Mouse (Mus musculus) forebrain, embryonic 14.5 days (tissue): ENCODE data around the gene Zfp536. TPM values are rescaled to one million over a fixed set of nuclear protein-coding genes. Genes with fewer than 3 reads are reported as not detected.

ENCODE experiments used
- ATAC-seq: fragments of 200-750 bp; cut with Nextera tagmentation; 2 replicates; pipeline ENCODE4 v1.8.0; 2017; ENCODE audit warnings: mild to moderate bottlenecking, moderate library complexity
- DNase-seq: peaks from one replicate; pipeline ENCODE4 v3.0.0-alpha.2; 2015; ENCODE audit warnings: low spot score
- H3K27ac ChIP-seq: fragments of 300-500 bp; sonication (generic); 2 replicates; pipeline ENCODE4 v1.5.1; 2014; ENCODE audit warnings: low read depth, mild to moderate bottlenecking, control low read depth, low read length, moderate library complexity
- H3K27me3 ChIP-seq: fragments of 300-500 bp; sonication (generic); replicated peaks from 2 replicates; pipeline ENCODE4 v1.6.1; 2014; ENCODE audit warnings: low read length, control low read depth, mixed read lengths; ENCODE audit not compliant: control insufficient read depth, insufficient read depth
- H3K36me3 ChIP-seq: fragments of 300-500 bp; sonication (generic); 2 replicates; pipeline ENCODE4 v1.6.1; 2014; ENCODE audit warnings: low read length, control low read depth; ENCODE audit not compliant: control insufficient read depth, insufficient read depth
- H3K4me1 ChIP-seq: fragments of 300-500 bp; sonication (generic); 2 replicates; pipeline ENCODE4 v1.6.1; 2014; ENCODE audit warnings: antibody characterized with exemption, low read length, control low read depth; ENCODE audit not compliant: control insufficient read depth, insufficient read depth
- H3K4me2 ChIP-seq: fragments of 300-500 bp; sonication (generic); 2 replicates; pipeline ENCODE4 v1.6.1; 2014; ENCODE audit warnings: mild to moderate bottlenecking, control low read depth, low read length
- H3K4me3 ChIP-seq: fragments of 300-500 bp; sonication (generic); 2 replicates; pipeline ENCODE4 v1.5.1; 2014; ENCODE audit warnings: low read depth, low read length, control low read depth
- H3K9ac ChIP-seq: fragments of 300-500 bp; sonication (generic); 2 replicates; pipeline ENCODE4 v1.6.1; 2014; ENCODE audit warnings: mild to moderate bottlenecking, low read length, control low read depth, moderate library complexity
- H3K9me3 ChIP-seq: fragments of 300-500 bp; sonication (generic); replicated peaks from 2 replicates; pipeline ENCODE4 v1.6.1; 2016; ENCODE audit warnings: low read length, control low read depth, mixed read lengths; ENCODE audit not compliant: control insufficient read depth
- WGBS: fragments of 180-500 bp; shearing (Covaris S2); extraction: QIAGEN DNeasy Blood & Tissue Kit; methylation state at CpG from one replicate; pipeline ENCODE4 v1.1.7; 2014; 5-methylcytosine and 5-hydroxymethylcytosine counted together
- polyA plus RNA-seq: library from polyadenylated mRNA; unstranded; fragments of >200 nt; fragmentation: Nextera tagmentation; extraction: Ambion mirVana; gene quantifications from 2 replicates; pipeline ENCODE4 v1.2.1, GENCODE M21; 2014

Zfp536 gene
- polyA plus RNA-seq, 1 experiment from 2014 or later, result 21.8 TPM

DNA sequence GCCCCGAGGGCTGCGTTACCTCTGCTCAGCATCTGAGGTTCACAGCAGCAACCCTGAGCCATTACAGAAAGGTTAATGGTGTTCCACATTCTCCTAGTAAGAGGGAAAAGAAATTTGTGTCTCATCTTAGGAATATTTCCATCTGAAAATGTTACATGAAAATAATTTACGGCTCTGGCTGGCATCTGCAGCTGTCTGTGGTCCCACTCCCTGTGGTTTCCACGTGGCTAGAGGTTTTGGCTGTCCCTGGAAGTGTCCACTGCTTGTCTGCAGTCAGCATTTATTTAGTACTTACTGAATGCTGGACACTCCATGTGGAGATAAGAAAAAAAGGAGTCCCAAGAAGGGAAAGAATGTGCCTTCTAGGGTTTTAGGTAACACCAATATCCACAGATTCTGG, 15.3 kb upstream of the Zfp536 start:
- H3K4me3 ChIP-seq, result no peak overlapping the region
- H3K4me1 ChIP-seq, result no peaks in the 10 kb centered on the region
- no peak for ATAC-seq
- DNase-seq, result no peak
- H3K9ac ChIP-seq, result no peak overlapping the region
- H3K4me2 ChIP-seq, result no peak overlapping the region
- 0 out of 2 replicates have a peak, but pooled peaks cover 3% of the 10 kb centered on the region for H3K9me3 ChIP-seq
- H3K36me3 ChIP-seq, result no peaks in the 10 kb centered on the region
- 77% methylated on average over 4 of the region's 4 CpGs for WGBS
- no peaks in the 10 kb centered on the region for H3K27me3 ChIP-seq
- H3K27ac ChIP-seq, result no peak overlapping the region

DNA sequence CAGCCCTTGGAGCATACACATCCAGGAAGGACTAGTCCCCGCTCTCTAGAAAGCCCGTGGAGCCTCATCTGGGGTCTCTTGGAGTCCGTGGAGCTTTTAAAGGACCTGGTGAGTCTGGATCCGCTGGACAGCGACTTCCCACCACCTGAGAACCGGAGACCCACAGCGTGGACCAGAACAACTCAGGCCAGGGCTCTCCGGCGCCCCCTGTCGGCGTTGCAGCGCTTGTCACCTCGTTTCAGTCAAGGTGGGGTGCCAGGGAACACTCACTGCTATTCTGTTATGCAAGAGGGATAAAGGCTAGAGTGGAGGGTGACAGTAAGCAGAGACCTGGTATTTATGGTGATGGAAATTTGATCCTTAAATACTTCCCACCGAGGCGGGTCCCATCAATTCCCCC, 2.1 kb upstream of the Zfp536 start:
- Histone ChIP-seq H3K4me3 (no peak overlapping the region), H3K4me2 (no peak overlapping the region), H3K9me3 (no peaks in the 10 kb centered on the region), H3K27me3 (peaks cover 5% of the 10 kb centered on the region; the same call in 1 of the 2 replicates), H3K27ac (no peak overlapping the region), H3K36me3 (no peaks in the 10 kb centered on the region), H3K9ac (no peak overlapping the region), H3K4me1 (peaks cover 2% of the 10 kb centered on the region; the same call in 1 of the 2 replicates)
- DNase-seq, result peak; percentile 63
- no peak for ATAC-seq
- 5% methylated on average over 15 of the region's 15 CpGs for WGBS

DNA sequence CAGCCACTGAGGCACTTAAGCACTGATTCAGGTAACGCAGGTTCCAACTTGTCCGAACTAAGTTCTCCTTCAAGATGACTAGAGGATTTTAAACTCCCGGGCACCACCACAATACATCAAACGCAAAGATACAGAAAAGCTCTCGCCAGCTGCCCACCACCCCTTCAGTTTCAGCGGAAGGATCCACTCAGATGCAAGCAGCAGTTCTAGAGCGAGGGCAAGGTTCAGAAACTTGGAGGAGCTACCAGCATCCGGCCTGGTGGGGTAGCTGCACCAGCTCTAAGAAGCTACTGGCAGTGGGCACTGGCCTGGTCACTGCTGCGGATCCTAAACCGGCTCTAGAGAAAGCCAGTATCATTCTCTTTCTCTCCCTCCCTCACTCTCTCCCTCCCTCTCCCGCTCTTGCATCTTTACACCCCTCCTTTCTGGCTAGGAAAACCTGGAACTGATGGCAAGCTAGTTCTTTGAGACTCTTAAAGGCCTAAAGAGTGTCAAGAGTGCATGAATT, 1.1 kb upstream of the Zfp536 start:
- H3K4me2 ChIP-seq, result no peak overlapping the region
- ATAC-seq (no peak), DNase-seq (no peak)
- no peak overlapping the region for H3K4me3 ChIP-seq
- no peaks in the 10 kb centered on the region for H3K36me3 ChIP-seq
- peaks cover 2% of the 10 kb centered on the region; the same call in 1 of the 2 replicates for H3K4me1 ChIP-seq
- peaks cover 5% of the 10 kb centered on the region; the same call in 1 of the 2 replicates for H3K27me3 ChIP-seq
- H3K9ac ChIP-seq, result no peak overlapping the region
- H3K27ac ChIP-seq, result no peak overlapping the region
- 27% methylated on average over 11 of the region's 11 CpGs for WGBS
- no peaks in the 10 kb centered on the region for H3K9me3 ChIP-seq

DNA sequence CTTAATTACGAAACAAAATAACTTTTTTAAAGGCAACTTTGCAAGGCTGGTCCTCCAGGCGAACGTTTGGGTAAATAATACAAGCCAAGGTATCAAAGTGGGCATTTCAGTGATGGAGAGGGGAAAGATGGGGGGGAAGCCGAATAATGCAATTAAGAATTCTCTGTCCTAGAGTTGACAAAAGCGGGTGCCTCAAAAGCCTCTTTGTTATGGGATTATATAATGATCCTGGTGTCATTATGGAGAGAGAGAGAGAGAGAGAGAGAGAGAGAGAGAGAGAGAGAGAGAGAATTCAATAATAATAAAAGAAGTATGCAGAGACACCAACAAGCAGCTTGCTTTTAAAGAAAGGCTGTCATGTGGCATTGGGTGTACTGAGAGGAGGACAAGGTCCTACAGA, 465 bp upstream of the Zfp536 start:
- Histone ChIP-seq H3K4me3 (peak overlapping the region; percentile 55; the same call in 1 of the 2 replicates), H3K27me3 (peaks cover 5% of the 10 kb centered on the region; the same call in 1 of the 2 replicates), H3K27ac (no peak overlapping the region), H3K4me1 (peaks cover 3% of the 10 kb centered on the region), H3K9ac (no peak overlapping the region; the same call in 1 of the 2 replicates), H3K36me3 (no peaks in the 10 kb centered on the region), H3K9me3 (no peaks in the 10 kb centered on the region), H3K4me2 (peak overlapping the region; percentile 74)
- 2% methylated on average over 5 of the region's 5 CpGs for WGBS
- DNase-seq (no peak), ATAC-seq (no peak)

DNA sequence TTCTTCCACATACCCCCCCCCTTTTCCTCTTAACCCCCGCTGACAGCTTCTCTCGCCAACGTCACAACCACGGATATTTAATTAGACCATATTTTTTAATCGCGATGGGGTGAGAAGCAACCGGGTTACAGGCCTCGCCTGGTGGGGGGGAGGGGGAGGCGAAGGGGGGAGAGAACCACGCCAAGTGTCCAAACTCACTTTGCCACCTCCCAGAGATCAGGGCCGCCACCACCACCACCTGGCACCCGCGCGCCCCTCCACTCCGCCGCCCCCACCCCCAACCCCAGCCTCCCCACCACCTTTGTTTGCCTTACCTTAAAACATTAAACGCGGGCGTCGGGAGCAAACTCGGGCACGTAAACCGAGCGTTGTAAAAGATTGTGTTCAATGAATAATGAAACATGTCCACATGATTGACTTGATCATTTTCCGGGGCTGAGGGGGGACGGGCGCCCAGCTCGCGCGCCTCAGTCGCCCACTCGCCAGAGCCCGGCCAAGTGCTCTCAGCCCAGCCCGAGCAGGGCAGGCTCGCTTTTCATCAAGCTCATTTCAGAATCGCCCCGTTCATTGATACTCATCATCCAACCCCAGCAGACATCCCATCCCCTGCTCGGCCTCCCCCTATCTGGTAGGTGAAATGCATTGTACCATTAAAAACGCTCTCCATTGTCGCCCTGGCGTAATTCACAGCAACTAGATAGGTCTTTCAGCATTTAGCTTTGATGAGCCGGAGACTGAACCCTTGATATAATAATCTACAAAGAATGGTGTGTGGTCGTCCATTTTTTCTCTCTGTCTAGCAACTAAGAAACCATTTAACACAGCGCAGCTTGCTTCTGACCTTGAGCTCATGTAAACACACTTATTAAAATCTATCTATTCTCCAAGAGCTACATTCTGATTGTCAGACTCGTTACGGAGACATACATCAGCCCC, 797 bp downstream of the Zfp536 start:
- peak overlapping the region; percentile 77 for H3K9ac ChIP-seq
- H3K4me1 ChIP-seq, result peaks cover 16% of the 10 kb centered on the region
- peak overlapping the region; percentile 84 for H3K27ac ChIP-seq
- peak; percentile 68 for DNase-seq
- peak overlapping the region; percentile 55 for H3K4me3 ChIP-seq
- peak; percentile 5; the same call in 1 of the 2 replicates for ATAC-seq
- H3K36me3 ChIP-seq, result no peaks in the 10 kb centered on the region
- H3K9me3 ChIP-seq, result no peaks in the 10 kb centered on the region
- peaks cover 5% of the 10 kb centered on the region; the same call in 1 of the 2 replicates for H3K27me3 ChIP-seq
- peak overlapping the region; percentile 74 for H3K4me2 ChIP-seq
- WGBS, result 1% methylated on average over 45 of the region's 46 CpGs

DNA sequence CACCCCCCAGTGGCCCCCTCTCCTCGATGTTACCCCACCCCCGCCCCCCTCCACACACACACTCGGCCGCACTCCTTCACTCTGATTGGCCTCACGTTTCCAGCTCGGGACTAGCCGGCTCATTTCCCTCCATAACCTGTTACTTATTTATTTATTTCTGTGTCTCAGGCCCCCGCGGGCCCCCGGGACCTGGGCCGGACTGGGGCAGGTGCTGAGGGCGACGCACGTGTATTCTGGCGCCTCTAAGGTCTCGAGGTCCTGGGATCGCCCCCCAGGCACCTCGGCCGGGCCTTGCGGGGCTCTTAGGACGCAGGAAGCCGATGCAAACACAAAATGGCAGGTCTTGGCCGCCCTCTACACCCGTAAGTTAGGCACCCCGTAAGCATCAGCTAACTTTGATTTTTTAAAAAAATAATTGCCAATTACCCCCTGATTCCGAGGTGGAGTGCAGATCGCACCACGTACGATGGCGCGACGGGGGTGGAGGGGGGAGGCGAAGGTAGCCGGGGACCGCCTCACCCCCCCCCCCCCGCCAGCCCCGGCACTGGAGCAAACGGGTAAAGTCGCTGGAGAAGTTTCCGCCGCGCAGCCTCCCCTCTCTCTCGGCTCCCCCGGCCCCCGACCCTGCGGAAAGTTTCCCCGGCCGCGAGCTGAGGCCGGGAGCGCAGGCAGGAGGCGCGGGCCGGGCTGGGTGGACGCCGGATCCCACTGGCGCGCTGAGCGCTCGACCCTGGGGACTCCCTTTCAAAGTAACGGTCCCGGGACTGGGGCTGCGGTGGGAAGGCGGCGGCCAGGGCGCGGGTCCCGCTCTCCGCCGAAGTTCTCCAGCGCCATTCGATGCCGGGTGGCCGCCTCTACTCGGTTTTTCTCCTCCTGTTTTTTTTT, 1.7 kb downstream of the Zfp536 start:
- Histone ChIP-seq H3K9me3 (no peaks in the 10 kb centered on the region), H3K27me3 (peaks cover 5% of the 10 kb centered on the region; the same call in 1 of the 2 replicates), H3K4me1 (peaks cover 21% of the 10 kb centered on the region), H3K27ac (peak overlapping the region; percentile 84), H3K9ac (peak overlapping the region; percentile 77), H3K4me3 (peak overlapping the region; percentile 55), H3K36me3 (no peaks in the 10 kb centered on the region), H3K4me2 (peak overlapping the region; percentile 74)
- DNase-seq, result peak; percentile 80
- ATAC-seq, result peak; percentile 27
- WGBS, result 1% methylated on average over 52 of the region's 75 CpGs

DNA sequence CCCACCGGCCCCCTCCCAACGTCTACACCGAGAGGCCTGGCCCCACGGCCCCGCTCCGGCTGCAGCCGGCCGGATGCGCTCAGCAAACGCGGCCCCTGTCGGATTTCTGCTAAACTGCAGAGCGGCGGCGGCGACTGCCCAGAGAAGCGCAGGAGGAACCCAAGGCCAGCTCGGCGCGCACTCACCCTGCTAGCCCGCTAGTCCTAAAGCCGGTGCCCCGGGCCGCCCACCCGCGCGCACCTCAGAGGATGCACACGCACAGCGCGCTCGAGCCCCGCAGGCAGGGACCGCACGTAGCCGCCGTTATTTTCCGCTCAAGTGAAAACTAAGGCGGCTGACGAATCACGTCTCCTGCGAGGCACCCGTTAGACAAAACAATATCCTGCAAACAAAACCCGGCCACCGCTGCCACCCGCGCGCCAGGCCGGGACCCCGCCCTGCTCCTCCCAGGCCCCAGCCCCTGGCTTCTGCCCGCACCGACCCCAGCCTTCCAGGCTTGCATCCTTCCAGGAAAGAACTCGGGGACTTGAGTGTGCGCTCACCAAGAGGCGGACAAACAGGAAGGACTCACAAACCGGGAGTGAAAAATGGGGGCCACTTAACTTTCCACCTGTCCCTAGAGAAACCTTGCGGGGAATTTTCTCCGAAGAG, 2.9 kb downstream of the Zfp536 start:
- Histone ChIP-seq H3K27ac (peak overlapping the region; percentile 93), H3K27me3 (peaks cover 5% of the 10 kb centered on the region; the same call in 1 of the 2 replicates), H3K4me1 (peaks cover 31% of the 10 kb centered on the region), H3K9ac (peak overlapping the region; percentile 77), H3K4me3 (peak overlapping the region; percentile 55), H3K9me3 (no peaks in the 10 kb centered on the region), H3K36me3 (no peaks in the 10 kb centered on the region), H3K4me2 (peak overlapping the region; percentile 74)
- ATAC-seq, result peak; percentile 82
- DNase-seq, result peak; percentile 91
- WGBS, result under 1% methylated on average over 57 of the region's 57 CpGs
